Mouse (Mus musculus) E14TG2a.4 (cell line): ENCODE results near the gene Smad3.

Experiments used
- H3K27me3 ChIP-seq: 2 replicates; pipeline ENCODE4 v1.6.1; 2014; ENCODE audit warnings: low read length, control low read depth; ENCODE audit not compliant: insufficient read depth
- H3K36me3 ChIP-seq: 2 replicates; pipeline ENCODE4 v1.6.1; 2014; ENCODE audit warnings: low read length, control low read depth; ENCODE audit not compliant: insufficient read depth
- H3K4me1 ChIP-seq: replicated peaks from 2 replicates; pipeline ENCODE4 v1.6.1; 2014; ENCODE audit warnings: low read depth, low read length, control low read depth
- H3K4me3 ChIP-seq: replicated peaks from 2 replicates; pipeline ENCODE4 v1.5.1; 2014; ENCODE audit warnings: mild to moderate bottlenecking, low read length
- H3K9me3 ChIP-seq: 2 replicates; pipeline ENCODE4 v1.6.1; 2014; ENCODE audit warnings: low read length, control low read depth
- CTCF ChIP-seq: conservative IDR thresholded peaks from 2 replicates; pipeline ENCODE4 v1.5.1; 2014; ENCODE audit warnings: low read length
- NANOG ChIP-seq: IDR thresholded peaks from 2 replicates; pipeline ENCODE4 v1.6.1; 2014; ENCODE audit warnings: borderline replicate concordance, low read length, mixed read lengths
- POU5F1 ChIP-seq: IDR thresholded peaks from 2 replicates; pipeline ENCODE4 v1.6.1; 2014; ENCODE audit warnings: low read length, borderline replicate concordance

The Smad3 gene

DNA sequence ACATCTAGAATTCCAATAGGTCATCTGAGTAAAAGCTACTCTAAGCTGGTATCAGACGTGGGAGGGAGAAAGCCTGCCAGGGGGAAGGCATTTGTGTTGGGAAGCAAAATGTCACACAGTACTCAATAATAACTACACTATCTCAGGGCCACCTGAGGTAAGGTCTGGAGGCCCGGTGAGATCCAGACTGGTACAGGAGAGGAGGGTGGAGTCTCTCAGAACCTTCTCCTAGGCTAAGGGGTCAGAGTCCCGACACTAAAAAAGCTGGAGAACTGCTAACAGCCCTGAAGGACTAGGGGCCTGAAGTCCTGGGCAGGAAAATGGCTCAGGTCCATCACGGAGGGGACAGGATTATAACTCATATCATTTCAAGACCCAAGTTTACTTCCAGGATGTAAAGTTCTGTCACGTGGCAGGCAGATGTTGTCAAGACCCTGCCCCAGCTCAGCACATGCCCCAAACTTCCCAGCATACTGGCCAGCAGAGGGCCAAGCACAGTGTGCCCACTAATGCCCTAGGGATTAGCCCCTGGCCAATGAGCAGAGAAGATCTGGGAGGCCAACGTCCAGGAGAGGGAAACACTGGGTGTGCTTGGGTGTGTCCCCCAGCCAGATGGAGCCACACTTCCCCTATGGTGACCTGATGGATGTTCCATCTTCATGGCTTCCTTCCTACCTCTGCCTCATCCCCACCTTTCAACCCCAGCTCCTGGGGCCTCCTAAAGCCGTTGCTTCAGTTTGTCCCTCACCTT lies 24.1 kb upstream of the Smad3 start:
- H3K4me1 ChIP-seq, result peaks cover 26% of the 10 kb centered on the region
- H3K4me3 ChIP-seq, result no peak overlapping the region
- H3K9me3 ChIP-seq, result no peaks in the 10 kb centered on the region
- no peaks in the 10 kb centered on the region for H3K36me3 ChIP-seq
- TF ChIP-seq CTCF (no peak), POU5F1 (no peak), NANOG (no peak)
- 0 out of 2 replicates have a peak, but pooled peaks cover 2% of the 10 kb centered on the region for H3K27me3 ChIP-seq

DNA sequence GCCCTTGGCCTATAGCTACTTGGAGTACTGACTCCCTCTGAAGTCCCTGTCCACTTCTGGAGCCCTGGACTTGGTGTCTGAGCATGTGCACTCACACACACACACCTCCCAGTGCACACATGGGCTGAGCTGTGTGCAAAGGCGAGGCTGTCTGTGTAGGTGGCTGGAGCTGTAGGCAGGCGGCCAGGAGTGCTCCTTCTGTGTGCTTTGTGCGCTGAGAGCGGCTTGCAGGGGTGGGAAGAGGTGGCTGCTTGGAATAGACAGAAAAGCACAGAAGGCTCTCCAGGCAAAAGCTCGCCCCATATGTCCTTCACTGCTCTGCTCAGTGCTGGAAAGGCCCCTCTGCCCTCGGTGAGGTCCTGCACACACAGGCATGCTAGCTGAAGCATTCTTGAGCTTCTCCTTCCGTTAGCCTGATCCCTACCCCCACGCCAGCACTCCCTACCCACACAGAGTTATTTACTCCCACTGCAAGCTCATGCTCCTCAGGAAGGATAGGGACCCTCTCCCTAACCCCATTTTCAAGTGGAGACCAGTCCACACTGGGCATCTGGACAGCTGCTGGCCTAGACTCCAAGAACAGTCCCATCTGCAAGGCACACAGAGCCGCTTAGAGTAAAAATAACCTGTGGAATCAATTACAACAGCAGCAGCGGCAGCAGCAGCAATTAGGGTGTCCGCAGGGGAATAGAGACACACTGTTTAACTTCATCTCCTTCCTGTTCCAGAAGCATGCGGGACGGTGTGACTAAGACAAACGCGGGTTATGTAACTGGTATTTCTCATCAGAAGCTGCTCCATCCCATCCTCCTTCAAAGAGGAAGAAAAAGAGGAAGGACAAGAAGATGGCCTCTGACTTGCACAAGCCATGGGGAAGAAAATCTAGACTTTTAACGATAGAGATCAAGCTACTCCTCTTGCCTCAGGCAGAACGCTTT lies 22.4 kb upstream of the Smad3 start:
- H3K4me1 ChIP-seq, result peaks cover 9% of the 10 kb centered on the region
- H3K4me3 ChIP-seq, result no peak overlapping the region
- H3K9me3 ChIP-seq, result no peaks in the 10 kb centered on the region
- no peaks in the 10 kb centered on the region for H3K36me3 ChIP-seq
- 0 out of 2 replicates have a peak, but pooled peaks cover 2% of the 10 kb centered on the region for H3K27me3 ChIP-seq
- TF ChIP-seq POU5F1 (no peak), CTCF (no peak), NANOG (no peak)

DNA sequence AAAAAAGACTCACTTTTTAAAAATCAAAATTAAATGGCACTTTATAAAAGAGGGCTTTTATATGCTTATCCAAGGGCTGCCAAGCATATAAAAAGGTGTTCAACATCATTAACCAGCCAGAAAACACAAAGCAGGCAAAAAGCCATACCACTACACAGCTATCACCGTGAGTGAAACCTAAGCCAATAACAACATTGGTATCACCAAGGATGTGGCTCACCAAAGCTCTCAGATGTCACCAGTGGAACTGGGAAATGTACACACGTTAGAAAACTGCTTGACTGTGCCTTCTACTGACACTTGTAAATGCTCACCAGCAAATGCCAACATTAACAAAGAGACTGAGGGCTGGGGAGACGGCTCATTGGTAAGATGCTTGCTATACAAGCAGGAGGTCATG lies 18.9 kb upstream of the Smad3 start:
- TF ChIP-seq POU5F1 (no peak), NANOG (no peak), CTCF (no peak)
- H3K4me3 ChIP-seq, result no peak overlapping the region
- peaks cover 8% of the 10 kb centered on the region for H3K4me1 ChIP-seq
- no peaks in the 10 kb centered on the region for H3K9me3 ChIP-seq
- H3K27me3 ChIP-seq, result peaks cover 3% of the 10 kb centered on the region; the same call in 1 of the 2 replicates
- H3K36me3 ChIP-seq, result no peaks in the 10 kb centered on the region

DNA sequence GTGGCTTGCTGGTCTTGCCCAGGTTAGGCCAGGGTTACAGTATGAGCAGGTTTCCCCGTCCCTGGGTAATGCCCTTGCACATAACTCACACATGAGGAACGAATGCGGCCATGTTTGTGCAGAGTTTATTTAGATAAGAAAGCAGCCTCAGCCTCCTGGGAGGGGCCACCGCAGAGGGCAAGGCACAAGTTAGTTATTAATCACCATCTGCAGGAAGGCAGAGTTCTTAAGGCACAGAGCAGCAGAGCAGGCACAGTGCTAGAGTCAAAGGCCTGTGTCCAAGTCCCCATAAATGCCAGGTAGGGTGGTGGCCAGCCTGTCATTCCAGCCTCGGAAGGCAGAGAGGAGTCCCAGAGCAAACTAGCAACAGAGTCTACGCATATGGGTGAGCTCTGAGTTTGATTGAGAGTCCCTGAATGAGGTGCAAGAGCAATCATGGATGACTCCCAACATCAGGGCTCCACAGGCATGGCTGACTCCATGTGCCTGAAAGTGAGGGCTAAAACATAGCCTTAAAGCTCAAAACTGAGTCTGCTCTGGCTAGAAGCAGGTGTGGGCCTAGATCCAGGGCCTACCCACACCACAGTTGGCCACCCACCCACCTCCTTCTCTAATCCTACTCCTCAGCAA lies 17.2 kb upstream of the Smad3 start:
- Histone ChIP-seq H3K4me3 (no peak overlapping the region), H3K4me1 (peaks cover 2% of the 10 kb centered on the region), H3K9me3 (no peaks in the 10 kb centered on the region), H3K36me3 (no peaks in the 10 kb centered on the region), H3K27me3 (peaks cover 6% of the 10 kb centered on the region; the same call in 1 of the 2 replicates)
- TF ChIP-seq CTCF (no peak), POU5F1 (no peak), NANOG (no peak)

DNA sequence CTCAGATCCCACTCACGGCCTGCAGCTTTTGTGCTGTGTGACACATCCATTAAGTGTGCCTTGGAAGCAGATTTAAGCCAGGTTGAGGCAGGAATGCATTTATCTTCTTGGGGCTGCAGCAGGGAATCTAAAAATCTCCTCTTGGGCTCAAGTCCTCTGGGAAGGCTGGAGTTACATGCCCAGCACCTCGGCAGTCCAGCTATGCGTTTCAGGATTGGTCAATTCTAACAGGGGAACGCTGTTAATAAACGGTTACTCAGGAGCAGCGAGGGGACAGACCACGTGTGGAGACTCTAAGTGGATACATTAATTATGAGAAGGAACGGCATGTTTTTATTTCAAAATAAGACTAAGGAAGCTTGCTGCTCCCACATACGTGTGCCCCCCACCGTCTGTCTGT lies 14.7 kb upstream of the Smad3 start:
- Histone ChIP-seq H3K27me3 (peaks cover 5% of the 10 kb centered on the region; the same call in 1 of the 2 replicates), H3K4me1 (no peaks in the 10 kb centered on the region), H3K4me3 (no peak overlapping the region), H3K36me3 (no peaks in the 10 kb centered on the region), H3K9me3 (no peaks in the 10 kb centered on the region)
- TF ChIP-seq NANOG (no peak), CTCF (no peak), POU5F1 (no peak)

DNA sequence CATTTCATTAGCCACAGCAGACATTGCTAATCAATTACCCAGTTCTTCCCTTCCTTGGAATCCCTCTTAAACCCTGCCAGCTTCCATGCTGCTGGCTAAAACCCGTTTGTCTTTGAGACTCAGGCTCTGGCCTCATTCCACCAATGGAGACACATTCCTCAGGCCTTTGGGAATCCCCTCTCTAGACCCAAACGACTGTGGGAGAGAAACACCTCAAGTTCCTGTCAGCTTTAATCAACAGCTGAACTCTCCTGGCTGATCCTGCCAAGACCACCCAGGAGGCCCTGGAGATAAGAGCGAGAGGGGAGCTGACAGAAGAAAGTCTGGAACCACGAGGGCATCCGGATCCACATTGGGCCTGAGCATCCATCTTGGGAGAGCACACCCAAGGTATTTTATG lies 13.9 kb upstream of the Smad3 start:
- Histone ChIP-seq H3K27me3 (peaks cover 5% of the 10 kb centered on the region; the same call in 1 of the 2 replicates), H3K4me1 (no peaks in the 10 kb centered on the region), H3K9me3 (no peaks in the 10 kb centered on the region), H3K4me3 (no peak overlapping the region), H3K36me3 (no peaks in the 10 kb centered on the region)
- no peak for TF ChIP-seq POU5F1
- TF ChIP-seq NANOG, result no peak
- no peak for TF ChIP-seq CTCF

DNA sequence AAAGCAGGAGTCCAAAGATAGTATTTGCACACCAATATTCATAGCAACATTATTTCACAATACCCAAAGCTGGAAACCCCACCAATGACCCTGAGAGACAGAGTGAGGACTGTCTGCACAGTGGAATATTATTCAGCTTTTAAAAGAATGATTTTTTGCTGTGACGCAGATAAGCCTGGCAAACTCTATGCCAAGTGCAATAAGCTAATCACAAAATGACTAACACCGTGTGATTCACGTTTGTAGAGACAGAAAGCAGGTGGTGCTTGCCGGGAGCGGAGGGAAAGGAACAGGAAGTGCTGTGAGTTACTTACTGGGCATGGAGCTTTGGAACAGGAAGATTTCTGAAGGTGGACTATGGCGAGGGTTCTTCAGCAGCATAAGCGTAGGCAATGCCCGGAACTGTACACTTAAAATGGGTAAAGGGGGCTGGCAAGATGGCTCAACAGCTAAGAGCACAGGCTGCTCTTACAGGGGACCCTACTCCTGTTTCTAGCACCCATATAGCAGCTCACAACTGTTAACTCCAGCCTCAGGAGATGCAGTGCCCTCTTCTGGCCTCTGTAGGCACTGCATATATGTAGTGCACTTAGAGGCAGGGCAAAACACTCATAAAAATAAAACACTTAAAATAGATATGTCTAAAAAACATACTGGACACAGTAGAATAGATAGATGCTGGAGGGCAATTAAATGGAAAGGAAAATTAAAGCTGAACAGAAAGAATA lies 3.7 kb upstream of the Smad3 start:
- TF ChIP-seq CTCF (peak; percentile 77), NANOG (no peak)
- Histone ChIP-seq H3K36me3 (no peaks in the 10 kb centered on the region), H3K27me3 (peaks cover 25% of the 10 kb centered on the region)

More for the DNA sequence above, 3.7 kb upstream of the Smad3 start:
- H3K4me3 ChIP-seq, result no peak overlapping the region
- H3K4me1 ChIP-seq, result peaks cover 27% of the 10 kb centered on the region
- peaks cover 5% of the 10 kb centered on the region for H3K9me3 ChIP-seq
